Mouse (Mus musculus) right cerebral cortex, postnatal 25 days (tissue): ENCODE measurements around the gene Rerg.

Experiments
- DNase-seq: peaks from one replicate; pipeline ENCODE4 v3.0.0; 2022

Rerg gene

DNA sequence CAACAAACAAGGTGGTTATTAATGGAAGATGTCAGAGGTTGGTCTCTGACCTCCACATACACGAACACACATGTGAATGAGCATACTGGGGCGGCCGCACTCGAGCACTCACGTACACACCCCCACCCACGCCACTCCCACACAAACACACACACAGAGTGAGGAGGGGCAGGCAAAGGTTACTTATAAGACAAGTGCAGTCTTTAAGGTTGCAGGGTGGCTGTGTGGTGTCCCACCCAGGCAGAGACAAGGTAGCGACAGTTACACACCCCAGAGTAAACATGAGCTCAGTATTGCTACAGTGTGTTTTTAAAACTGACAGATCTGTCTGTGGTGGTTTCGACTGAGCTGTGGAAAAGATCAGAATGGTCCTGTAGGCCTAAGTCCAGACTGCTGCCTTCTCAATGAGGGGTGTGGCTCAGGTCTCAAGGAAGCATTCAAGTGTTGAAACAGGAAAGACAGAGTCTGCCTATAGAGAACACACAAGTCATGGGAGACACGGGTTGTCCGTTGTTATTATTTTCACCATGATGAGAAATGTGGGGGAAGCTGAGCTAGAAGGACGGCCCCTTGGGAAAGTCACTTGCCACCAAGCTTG lies 8.7 kb downstream of the Rerg start:
- no peak for DNase-seq

DNA sequence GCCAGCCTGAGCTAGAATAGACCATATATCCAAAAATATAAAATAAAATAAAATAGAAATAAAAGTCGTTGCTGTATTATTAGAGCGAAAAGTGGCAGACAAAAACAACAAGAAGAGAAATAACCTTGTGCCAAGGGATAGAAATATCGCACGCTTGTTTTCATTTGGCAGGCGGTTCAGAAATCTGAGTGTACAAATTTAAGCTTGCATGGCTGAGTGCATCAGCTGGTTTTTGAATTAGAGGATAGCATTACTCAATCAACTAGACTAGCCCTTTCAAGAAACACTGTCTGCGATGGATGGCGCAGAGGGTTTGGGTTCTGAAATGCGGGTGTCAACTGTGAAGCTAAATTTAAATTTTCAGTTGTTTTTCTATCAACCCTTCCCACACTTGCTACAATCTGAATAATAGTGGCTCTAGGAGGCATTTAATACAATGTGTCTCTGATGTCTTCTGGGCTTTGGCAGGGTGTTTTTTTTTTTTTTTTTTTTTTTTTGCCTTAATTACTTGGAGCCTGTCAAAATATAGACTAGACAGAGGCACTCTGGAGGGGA lies 10.8 kb downstream of the Rerg start:
- DNase-seq: no peak

DNA sequence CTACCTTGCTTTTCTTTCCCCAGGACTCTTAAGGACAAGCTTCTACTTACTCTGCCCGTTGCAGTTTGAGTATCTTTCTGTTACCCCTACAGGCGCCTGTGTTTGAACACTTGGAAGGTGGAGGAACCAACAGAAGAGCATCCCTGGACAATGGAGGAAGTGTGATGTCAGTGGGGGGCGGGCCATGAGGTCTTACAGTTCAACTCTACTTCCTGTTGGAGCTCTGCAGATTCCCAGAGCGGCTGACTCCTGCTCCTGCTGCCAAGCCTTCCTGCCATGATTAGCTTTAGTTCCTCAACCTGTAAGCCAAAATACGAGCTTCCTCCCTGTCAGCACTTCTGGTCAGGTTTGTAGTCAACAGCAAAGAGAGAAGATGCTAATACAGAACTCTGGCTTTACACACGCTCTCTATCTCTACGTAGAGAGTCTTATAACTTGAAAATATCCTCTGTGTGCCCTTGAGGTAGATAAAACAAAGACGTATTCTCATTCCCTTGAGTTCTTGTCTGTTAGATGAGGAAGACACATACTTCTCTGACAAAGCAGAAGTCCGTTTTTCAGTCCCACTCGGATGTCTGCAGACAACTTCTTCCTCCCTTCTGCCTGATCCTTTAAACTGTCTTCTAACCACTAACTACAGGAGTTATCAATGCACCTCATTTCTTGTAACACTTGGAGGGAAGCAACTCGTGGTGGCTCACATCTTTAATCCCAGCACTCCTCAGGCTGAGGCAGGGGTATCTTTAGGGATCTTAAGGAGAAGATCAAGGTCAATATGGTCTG lies 13.7 kb downstream of the Rerg start:
- DNase-seq: no peak

DNA sequence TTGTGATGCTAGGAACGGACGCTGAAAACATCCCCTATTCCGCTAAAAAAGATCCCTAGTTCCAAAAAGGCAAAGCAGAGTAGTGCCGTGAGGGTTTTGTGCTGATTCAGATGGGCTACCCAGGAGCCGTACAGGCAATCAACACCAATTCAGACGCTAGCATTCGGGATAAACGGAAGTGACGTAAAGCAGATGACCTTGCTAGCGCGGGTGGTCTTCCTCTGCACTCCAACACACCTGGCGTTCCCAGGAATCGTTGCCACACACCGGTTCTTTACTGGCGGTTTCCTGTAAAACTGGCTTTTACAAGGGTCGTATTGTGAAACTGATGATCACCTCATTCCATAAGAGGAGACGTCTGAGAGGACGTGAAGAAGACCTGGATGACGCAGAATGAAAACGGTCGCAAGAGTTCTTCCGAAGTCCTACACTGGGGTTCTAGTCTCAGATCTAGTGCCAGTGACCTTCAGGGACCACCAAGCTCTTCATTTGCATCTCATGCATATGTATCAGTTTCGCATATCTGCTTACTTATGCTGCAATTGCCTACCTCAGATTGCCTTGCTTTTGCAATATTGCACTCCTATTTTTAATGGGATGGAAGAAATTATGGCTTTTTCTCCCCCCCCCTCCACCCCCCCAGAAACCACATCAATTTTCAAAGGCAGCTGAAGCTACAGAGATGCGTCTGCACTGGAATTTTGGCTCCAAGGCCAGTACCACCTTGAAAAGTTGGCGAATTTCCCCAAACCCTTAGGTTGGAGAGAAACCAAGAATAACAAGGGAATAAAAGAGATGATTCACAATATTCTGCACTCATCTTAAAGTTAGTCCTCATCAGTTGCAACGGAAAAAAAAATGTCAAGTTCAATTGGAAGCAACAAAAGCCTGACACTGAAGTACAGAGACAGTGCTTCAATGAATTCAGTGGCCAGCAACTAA lies 14.8 kb downstream of the Rerg start:
- no peak for DNase-seq

DNA sequence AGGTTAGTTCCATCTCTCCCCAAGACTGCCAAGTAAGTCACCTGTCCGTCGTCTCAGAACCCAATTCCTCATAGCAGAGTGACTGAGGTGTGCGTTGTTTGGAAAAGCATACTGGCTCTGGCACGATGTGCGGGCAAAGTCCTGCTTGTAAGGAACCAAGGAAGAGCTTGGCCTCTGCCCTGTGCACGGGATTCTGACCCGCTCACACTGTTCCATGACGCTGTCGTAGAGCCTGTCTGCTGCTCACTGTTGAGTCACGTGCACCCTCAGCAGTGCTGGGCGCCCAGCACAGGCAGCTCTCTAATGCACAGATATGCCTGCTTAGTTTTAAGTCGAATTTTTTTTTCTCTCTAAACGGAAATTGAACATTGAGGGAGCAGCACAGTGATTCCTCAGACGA lies 17.3 kb downstream of the Rerg start:
- no peak for DNase-seq

DNA sequence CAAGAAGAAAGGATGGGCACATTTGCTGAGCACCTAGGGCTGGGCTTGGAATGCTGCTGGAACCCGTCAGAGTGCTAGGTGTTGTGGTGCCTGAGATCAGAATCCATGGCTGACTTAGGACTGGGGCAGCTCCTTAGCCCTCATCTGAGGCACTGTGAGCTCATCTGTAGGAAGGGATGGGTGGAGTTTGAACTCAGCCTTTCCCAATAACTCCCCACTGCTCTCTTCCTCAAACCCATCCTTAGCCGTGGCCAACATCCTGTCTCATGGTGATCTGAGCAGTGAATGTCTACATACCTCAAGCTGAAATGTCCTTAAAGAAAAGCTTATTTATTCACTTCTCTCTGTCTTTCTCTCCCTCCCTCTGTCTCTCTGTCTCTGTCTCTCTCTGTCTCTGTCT lies 19.3 kb downstream of the Rerg start:
- no peak for DNase-seq

DNA sequence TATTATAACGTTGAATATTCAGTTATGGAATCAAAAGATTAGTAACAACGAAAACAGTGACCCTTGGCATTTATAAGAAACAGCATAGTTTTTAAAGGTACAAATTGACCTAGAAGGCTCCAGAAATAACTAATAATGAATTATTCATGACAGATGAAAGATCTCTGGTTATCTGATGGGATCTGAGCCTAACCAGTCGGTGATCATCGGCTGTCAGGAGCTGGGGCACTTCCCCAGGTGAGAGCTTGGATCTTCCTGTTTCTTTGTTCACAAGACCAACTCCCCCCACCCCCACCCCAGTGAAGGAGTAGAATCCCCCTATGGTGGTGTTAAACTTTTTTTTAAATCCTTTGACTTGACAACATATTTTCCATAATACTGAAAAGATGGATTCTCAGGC lies 20.5 kb downstream of the Rerg start:
- no peak for DNase-seq

DNA sequence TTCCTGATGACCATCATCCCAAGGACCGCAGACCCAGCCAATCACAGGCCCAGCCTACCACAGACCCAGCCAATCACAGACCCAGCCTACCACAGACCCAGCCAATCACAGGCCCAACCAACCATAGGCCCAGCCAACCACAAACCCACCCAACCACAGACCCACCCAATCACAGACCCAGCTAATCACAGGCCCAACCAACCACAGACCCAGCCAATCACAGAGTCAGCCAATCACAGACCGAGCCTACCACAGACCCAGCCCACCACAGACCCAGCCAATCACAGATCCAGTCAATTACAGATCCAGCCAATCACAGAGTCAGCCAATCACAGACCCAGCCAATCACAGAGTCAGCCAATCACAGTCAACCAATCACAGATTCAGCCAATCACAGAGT lies 23.4 kb downstream of the Rerg start:
- DNase-seq: no peak

DNA sequence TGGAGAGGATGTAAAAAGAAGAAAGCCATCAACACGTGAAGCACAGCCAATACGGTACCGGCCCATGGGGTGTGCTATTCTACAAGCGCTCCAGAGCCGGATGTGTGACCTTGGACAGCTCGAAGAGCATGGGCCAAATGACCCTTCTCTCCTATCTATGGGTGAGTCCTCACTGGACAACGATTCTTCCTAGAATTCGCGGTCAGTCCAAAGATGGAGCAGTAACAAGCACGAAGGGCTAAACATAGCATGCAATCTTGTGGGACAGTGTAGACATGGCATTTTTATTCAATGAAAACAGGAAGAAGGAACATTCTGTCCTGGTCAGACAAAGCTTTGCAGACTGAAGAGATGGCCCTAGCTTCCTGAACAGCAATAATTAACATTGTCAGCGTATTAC lies 24.7 kb downstream of the Rerg start:
- no peak for DNase-seq

DNA sequence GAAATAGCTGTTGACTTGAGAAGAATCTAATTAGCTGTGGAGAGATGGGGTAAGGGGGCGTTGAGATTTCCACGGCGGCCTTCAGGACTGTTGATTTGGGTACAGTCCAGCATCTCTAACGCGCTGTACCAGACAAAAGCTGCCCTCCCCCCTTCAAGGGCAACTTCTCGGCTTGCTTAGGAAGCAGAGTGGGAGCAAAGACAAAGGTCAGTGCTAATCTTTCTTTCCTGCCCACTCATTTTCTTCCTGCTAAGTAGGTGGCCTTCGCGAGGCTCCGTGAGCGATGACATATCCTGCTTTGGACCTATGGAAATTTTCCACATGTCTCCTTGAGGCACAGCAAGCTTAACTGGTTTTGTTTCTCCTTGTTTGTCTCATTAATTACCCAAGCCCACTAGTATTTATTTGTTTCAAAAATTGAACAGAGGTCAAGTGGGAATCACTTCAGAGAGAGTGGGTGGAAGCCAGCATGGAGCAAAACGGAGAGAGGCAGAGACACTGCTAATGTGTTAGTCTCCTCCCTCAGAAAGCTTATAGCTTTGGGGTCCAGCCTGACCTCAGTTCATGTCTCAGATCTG lies 25.2 kb downstream of the Rerg start:
- DNase-seq: no peak

DNA sequence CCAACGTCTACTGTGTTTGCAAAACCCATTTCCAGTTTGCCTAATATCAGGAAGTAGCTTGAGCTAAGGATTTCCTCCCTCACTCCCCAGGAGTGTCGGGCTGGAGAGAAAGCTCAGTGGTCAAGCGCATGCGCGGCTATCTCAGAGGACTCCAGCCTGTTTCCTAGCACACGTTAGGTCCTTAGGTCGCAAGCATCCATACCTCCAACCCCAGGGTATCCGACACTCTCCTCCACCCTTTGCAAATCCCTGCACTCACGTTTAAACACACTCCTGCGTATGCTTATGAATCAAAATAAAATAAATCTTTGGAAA lies 25.8 kb downstream of the Rerg start:
- no peak for DNase-seq

DNA sequence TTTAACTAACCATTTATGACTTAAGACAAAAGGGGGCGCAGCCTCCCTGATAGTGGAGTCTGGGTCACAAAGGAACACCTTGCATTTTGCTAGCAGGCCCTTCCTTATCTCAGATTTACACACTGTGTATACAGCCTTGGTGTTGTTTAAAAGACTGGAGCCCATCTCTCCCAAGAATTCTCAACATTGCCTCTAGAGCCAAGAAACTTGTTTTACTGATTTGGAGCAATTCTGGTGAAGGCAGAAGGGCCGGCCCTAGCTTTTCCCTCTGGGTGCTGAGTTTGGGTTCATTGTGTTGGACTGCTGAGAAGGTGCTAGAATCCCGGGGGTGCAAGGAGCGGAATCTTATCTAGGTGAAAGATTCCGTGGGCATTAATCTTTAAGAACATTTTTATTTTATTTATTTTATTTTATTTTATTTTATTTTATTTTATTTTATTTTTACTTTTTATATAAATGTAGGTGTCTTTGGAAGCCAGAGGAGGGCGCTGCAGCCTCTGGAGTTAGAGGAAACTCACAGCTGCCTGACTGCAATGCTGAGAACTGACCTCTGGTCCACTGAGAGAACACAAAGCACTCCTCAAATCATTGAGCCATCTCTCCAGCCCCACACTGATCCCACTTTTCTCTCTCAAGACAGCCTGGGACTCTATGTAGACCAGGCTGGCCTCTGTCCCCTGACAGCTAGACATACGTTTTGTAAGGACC lies 26.3 kb downstream of the Rerg start:
- no peak for DNase-seq

DNA sequence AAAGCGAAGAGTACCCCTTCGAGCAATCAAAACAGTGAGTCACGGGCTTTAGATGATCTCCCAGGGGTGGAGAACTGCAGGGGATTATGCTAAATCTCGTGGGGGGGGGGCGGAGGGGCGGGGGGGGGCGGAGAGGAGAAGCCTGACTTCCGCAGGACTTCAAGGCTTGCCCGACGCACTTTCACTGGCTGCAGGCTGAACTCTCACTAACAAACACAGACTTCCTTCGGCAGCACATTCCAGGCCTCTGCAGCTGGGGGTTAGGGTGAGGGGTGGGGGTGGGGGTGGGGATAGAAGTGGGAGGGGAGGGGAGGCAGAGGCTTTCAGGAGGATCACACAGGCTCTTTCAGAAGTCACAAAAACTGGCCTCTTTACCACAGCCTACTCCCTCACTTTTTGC lies 27.5 kb downstream of the Rerg start:
- no peak for DNase-seq

DNA sequence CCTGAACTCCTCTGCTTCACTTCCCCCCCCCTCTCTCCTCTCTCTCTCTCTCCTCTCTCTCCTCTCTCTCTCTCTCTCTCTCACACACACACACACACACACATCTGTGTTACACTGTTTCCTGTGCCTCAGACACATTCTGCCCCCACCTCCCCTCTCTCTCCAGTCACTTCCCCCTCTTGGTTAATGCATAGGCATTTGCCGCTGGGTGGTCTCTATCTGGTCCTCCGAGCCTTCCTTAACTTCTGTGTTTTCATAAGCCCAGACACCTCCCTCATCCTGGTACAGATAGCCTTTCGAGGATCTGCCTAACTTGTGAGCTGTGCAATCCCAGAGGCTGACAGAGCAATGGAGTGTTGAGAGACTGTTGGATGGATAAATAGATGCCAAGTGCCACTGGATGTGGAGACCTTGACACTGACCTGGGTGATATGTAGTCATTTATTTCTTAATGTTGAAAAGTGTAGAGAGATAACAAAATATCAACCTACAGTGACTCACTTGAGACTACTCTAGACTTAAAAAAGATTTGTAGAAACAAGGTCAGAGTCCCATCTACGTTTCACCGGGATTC lies 29.0 kb downstream of the Rerg start:
- no peak for DNase-seq

DNA sequence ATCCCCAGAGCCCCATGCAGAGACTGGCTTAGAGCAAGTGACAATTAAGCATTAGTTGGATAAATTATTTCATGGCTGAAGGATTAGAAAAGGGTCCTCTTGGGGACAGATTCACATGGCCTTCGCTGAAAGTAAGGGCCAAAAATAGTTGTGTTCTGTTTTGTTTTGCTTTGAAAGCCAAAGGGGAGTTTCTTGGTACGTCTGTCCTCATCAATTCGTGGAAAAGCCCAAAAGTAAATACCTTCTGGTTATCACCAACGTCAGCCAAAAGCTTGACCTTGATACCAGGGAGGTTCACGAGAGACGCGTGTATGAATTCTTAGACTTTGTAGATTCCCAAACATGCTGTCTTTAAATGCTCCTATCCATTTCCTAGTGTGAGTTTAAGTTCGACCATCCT lies 31.5 kb downstream of the Rerg start:
- no peak for DNase-seq

DNA sequence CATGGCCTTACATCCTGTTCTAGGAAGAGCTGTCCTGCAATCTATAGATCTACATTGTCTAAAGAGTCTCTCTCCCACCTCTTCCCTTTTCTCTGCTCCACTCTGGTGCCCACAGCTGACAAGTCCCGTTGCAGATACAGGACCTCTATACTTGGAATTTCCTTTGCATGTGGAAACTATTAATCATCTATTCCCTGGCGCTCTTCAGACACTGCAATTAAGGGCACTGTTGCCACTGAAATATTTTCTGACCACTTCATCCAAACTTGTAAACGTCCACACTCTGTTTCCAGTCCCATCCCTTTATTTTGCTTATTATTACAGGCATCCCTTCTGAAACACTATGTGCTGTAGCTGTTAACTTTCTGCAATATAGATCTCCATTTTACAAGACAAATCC lies 31.9 kb downstream of the Rerg start:
- DNase-seq: no peak

DNA sequence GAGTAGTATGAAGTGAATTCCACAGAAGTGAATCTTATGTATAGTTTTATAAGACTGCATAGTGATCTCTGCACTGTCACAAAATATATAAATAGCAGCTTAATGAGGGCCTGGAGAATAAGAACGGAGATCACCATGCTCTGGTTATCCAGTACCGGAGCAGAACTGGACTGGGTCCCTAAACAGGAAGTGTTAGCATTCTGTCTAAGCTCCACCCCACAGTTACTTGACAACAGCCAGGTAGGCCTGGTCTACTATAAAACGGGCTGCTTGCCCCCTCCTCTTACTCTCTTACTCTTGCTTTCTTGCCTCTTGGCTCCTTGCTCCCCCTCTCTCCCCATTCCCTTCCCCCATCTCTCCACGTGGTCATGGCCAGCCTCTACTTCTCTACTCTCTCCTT lies 33.9 kb downstream of the Rerg start:
- no peak for DNase-seq

DNA sequence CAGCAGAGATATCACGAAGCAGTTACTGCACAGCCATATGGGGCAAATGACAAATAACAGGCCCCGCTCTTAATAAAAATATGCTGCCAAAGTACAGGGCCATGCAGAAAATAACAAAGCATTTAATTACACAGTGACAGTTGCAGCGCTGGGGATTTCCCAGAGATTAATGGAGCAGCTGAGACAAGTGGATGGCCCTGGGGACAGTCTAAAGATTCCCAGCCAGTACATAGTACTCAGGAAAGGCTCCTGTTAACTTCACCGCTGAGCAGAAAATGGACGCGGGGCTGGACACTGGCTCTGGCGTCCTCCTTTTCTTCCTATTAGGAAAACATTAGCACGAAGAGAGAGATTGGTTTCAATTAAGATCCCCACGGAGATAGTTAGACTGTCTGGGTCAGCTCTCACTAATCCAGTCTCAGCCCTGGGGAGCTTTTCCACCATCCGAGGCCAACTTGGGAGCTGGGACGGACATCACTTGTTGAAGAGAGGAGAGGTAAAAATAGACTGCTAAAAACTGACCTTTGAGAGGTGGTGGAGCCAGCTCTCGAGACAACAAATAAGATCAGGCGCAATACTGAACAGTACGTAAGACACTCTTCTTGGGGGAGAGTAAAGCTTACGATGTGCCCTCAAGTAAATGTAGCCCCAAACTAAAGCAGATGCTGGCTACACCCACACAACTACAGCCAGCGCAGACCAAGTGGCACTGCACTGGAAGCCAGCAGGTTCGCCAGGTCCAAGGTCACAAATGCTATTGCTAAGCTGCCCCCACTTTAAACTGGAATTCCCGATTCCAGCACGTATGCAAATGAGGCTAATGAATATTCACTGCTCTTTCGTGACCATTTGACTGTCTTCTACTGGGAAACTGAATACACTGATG lies 34.5 kb downstream of the Rerg start:
- no peak for DNase-seq

DNA sequence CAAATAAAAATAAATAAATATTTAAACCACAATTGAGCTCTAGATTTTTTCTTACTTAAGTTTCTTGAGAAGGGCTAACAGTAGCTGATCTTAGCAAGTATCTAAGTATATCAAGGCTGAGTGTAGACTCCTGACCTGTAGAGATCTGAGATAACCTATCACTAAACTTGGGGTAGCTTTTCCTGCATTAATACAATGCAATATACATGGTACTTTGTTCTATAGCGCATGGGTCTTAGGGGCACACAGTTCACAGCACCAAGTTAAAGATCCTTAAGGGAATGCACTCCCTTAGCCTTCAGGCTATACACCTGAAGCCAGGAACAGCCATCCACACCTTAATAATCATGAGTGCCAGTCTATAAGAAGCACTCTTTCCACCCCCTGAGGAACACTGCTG lies 38.5 kb downstream of the Rerg start:
- no peak for DNase-seq

DNA sequence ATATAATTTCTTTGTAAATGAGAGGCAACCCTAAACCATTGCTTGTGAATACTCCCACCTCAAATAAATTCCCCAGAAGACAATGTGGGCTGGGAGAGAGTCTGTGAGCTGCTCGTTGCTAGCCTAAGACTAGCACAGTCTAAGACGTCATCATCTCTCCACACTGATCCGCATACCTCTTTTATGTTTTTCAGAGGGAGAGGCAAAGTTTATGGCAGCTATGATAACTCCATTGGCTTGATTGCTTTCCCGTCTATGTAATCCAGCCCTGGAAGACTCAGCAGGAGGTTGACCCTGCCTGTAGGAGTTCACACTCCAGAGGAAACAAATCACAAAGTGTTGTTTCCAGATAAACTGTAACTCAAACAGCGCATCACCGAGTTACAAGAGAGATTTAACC lies 38.9 kb downstream of the Rerg start:
- DNase-seq: no peak

DNA sequence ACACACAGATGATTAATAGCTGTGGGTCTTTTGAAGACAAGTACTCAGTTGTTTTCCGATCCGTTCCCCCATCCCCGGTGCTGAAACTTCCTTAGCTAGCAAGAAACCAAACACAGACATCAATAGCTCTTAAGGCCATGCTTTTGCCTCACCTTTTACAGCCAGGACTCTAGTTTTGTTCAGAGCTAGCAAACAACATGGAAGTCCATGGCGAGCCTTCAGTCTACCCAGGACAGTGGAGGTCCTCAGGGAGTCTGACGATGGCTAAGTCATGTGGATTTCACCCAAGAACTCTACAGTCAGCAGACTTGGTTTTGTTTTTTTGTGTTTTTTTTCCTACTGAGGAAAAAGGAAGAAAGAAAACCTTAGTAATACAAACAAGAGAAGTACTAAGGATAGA lies 43.4 kb downstream of the Rerg start:
- no peak for DNase-seq
